Mouse (Mus musculus) ES-E14 (cell line): ENCODE data around the gene Eepd1.

Experiments used
- CHD2 ChIP-seq: IDR thresholded peaks from 2 replicates; pipeline ENCODE4 v1.6.1; 2014; ENCODE audit warnings: mild to moderate bottlenecking, low read depth, low read length, inconsistent platforms
- HCFC1 ChIP-seq: IDR thresholded peaks from 2 replicates; pipeline ENCODE4 v1.6.1; 2012; ENCODE audit warnings: low read length, inconsistent platforms, borderline replicate concordance; ENCODE audit not compliant: insufficient read depth
- MAFK ChIP-seq: IDR thresholded peaks from 2 replicates; pipeline ENCODE4 v1.6.1; 2014; ENCODE audit warnings: mild to moderate bottlenecking, low read depth, low read length, inconsistent platforms; ENCODE audit not compliant: insufficient read depth
- ZNF384 ChIP-seq: IDR thresholded peaks from 2 replicates; pipeline ENCODE4 v1.6.1; 2012; ENCODE audit warnings: low read depth, low read length, inconsistent platforms

GRCm38 (mm10) chr9:25554246-25554803 is 73.0 kb downstream of the Eepd1 start:
- TF ChIP-seq HCFC1 = no peak
- no peak for TF ChIP-seq ZNF384
- no peak for TF ChIP-seq MAFK
- no peak for TF ChIP-seq CHD2
